Mouse (Mus musculus): ENCODE results near the gene Slc4a3.

GRCm38 (mm10) chr1:75524679-75525078 is 21.4 kb upstream of the Slc4a3 start:
- no peak for TF ChIP-seq CTCF (IDR thresholded peaks at IDR 0.05; ENCODE audit: borderline replicate concordance, control insufficient read depth, extremely low read depth, insufficient read depth, low read length, poor library complexity)
- no peak for TF ChIP-seq POLR2A (IDR thresholded peaks at IDR 0.05; ENCODE audit: control insufficient read depth, extremely low read depth, insufficient read depth, low read length, poor library complexity)

Data from thymus, adult 2 months (tissue).